Mouse (Mus musculus) layer of hippocampus, adult 18-20 months (tissue): ENCODE measurements at regions not wholly inside any gene's neighbourhood (a gene's known extent, or its start where the extent isn't known, plus 50 kb on each side); places are given as distances from the start of the nearest gene placed in this dataset.

Experiments
- DNase-seq, 2 experiments: peaks; one replicate each; pipeline ENCODE4 v3.0.0; 2022; ENCODE audit warnings: low spot score in 2 of 2

DNA sequence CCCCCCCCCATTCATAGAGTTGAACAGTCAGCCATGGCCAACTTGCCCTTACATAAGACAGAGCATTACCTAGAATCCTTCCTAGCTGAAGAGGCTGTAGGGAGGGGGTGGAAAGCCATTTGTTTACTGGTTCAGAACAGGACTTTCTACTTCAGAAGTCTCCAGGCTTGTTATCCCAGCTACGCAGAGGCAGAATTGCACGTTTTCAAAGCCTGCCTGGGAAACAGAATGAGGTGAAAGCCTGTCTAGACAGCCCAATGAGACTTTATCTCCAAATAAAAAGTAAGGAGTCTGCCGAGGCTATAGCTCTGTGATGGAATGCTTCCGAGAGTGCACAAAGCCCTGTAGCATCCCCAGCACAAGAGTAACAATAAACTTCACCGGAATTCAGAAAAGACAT is 71.1 kb upstream of the Irf2bp2 start:
- DNase-seq, result no peak

DNA sequence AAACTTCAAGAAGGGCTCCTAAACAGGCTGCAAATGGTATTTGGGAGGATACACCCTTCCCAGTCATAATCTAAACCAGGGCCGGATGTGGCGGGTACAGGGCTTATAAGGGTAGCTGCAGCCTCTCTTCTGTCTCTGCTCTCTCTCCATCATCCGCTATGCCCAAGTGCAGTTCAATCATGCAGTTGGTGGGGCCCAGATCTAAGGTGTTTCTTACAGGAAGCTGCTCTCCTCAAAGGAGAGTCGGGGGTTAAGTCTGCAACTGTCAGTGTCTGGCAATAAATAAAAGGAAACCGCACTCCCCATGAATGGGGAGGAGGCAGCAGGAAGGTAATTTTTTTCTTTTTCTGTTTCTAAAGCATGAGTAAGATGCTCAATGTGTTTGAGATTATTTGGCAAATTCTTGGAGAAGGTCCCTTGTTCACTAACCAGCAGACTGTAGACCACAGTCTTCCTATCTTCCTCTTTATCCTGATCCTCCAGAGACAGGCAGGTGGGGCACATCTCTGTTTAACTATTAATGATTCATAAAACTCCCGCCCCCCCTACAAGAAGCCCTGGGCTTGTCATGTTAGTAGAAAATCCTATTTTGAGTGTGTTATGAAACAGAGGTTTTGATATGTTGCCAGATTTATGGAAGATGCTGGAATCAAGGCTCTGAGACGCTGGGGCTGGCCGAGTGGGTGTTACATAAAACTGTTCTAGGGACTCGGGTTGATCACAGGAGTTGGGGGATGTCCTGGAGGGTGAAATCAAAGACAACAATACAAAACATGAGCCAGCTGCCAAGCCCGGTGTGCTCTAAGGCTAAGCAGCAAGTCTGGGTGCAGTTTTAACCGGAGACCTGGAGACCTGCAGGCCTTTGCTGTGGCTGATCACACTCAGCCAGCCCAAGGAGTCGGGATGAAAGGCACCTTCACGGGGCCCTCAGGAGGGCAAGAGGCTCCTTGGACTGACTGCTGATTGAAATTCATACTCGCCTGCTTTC is 69.3 kb upstream of the Irf2bp2 start:
- no peak for DNase-seq

DNA sequence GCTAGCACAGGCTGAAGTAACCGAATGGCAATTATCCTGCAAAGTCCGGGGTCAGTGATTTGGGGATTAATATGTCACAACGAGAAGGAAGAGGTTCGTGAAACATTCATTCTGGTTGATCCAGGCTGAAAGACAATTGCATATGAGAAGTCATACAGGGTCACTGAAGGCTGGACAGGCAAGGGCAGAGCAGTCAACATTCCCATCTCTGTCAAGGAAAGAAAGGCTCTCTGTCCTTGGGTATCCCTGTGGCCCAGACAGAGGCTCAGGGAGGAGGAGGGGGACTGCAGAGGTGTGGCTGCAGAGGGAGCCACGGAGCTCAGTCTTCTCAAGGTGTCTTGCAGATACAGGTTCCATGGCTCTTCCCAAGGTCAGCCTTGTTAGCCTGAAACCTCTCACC is 68.4 kb upstream of the Irf2bp2 start:
- DNase-seq, result no peak

DNA sequence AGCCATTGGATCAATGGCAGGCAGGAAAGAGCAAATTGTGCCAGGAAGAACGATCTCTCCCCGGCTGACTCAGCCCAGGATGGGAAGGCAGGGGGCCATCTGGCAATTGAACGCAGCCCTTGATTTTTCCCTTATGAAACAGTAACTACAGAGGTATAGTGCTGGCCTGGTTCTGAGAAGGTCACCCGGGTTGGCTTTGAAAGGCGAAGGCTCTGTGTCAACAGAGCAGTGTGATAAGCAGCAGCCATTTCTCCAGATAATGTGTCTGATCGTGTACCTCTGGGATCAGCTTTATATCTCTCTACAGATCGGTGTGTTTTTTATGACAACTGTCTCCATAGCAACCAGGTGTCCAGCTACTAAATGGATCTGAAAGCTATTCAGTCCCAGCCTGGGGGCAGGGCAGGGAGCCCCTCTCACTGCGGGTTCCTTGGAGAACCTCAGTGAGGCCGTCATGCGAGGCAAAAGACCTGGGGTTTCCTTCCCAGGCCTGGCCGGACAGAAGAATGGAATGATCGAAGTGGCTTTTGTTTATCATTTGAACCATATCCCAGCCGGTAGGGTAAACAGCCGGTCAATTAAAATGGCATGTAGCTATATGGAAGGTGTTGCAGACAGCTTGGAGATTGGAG is 67.8 kb upstream of the Irf2bp2 start:
- peak in 1 of 2 experiments; percentile 56 for DNase-seq

DNA sequence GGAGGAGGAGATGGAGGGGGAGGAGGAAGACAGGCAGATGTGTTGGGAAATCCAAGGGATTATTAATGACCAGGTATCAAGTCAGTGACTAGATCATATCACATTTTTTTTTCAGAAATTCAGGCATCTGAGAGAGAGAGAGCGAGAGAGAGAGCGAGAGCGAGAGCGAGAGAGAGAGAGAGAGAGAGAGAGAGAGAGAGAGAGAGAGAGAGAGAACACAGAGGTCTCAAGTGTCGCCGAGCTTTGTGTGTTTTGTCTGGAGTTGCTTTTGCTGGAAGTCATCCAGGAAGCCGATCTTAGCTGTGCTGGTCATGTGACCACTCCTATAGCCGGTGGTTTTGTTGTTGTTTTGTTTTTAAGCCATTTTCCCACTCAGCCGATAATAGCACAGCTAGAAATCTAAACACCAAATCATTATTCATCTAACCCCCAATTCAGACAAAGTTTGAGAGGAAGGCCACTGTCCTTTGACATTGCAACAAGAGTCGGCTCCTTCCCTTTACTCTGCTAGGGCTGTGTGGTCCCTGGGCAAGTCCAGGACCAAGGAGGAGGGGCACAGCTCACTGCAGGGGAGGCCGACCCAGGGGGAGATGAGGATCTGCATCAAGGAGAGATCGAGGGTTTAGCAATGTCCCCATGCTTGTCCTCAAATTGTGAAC is 67.0 kb upstream of the Irf2bp2 start:
- no peak for DNase-seq

DNA sequence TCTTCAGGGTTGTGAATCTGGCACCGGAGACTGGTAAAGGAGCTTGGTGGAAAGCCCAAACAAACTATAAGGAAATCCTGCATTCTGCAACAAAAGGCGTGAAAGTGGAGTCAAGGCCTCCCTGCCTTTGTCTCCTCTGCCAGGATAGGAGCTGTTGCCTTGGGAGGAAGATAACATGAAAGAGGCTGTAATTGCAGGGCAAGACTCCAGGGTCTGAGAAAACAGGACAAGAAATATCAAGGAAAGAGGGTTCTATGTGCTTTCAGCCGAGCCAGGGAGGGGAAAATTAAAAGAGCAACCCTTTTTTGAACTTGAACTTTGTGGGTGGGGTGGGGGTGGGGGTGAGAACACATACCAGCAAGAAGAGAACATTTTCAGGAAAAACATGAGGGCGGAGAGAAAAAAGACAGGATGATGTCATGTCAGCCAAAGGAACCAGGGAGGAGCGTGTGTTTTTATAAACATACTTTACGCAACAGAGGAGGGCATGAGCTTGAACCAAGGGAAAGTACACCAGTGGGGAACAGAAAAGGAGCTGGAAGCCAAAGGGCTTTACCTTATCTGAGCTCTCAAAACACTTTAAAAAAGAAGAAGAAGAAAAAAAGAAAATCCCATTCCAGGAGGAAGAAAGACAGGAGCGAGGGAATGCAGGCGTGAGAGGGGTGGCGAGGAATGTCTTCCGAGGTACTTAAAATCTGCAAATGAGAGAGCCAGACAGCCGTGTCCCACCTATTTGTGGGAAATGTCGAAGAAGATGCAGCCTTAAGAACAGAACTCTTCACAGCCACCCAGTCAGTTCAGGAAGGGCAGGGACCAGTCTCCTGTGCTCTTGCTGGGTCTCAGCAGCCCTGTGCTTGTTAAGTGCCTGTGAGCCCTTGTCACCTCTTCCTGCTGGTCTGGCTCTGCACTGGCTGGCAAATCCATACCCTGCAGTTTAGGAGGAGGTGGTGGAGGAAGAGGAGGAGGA is 66.2 kb upstream of the Irf2bp2 start:
- DNase-seq, result no peak

DNA sequence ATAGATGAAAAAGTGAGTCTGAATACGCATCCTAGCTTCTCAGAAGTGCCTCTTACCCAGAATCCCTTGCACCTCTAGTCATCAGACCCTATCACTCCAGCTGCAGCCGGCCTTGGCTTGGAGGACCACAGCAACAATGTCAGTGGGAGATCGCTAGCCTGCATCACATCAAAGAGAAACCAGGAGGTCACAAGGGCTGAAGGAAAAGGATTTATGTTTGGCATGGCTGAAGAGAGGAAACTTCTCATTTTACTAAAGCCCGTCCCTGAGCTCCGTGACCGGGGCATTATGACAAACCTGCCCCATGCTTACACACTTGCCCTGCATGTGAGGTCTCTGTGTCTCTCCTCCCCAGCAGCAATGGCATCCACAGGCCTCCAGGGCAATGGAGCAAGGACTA is 63.8 kb upstream of the Irf2bp2 start:
- DNase-seq, result no peak

DNA sequence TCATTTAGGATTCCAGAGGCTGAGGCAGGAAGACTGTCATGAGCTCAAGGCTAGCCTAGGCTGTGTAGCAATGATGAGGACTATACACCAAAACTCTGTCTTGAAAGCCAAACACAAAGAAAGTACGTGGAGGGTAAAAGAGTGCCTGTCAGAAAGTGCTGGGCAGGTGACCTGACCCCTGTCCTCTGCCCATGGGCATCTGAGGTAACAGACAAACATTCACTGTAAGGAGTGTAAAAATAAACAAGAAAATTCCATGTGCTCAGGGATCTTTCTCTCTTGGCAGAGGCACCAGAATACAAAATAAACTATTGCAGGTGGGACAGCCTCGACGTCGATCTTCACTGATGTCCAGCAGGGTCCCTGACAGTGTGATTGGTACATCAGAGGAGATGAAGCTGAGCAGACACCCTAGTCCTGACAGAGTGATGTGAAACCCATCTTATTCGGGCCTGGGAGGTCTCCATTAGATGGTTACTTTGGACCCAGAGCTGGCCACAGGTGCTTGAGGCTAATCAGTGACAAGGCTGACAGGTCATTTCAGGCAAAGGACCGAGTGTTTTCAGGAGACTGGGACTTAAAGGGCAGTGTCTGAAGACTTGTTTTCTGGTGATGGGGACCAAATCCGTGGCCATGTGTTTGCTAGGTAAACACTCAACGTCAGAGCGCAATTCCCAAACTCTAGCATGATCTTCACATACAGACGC is 62.9 kb upstream of the Irf2bp2 start:
- no peak for DNase-seq

DNA sequence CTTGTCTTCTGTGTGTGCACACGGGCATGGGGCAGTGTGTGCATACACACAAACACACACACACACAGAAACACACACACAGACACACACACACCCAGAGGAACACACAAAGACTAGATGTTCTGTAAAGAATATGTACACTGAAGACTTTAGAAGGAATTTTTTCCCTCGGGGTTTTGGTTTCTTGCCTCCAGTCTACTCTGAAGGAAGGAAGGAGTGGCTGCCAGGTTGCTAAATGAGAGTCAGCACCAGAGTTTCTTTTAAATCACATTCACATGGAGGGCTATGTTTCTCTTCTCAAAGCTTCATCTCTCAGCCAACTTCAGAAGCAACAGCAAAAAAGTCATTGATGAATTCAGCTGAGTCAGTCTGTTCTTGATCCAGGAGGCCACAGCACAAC is 61.8 kb upstream of the Irf2bp2 start:
- no peak for DNase-seq

DNA sequence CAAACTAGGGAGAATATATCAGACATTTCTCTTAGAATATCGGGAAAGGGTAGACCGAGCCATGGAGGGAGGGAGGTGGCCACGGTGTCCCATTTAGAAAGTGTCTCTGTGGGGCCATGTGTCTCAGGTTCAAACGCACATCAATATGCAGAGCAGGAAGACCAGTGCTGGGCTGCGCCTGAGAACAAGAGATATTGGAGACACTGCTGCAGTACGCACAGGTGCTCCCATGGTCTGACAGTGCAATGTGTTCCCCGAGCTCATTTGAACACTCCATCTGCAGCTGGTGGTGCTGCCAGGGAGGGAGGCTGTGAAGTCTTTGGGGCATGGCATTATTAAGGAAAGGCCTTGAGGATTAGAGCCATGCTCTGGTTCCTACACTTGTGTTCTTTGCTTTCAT is 60.6 kb upstream of the Irf2bp2 start:
- DNase-seq, result no peak

DNA sequence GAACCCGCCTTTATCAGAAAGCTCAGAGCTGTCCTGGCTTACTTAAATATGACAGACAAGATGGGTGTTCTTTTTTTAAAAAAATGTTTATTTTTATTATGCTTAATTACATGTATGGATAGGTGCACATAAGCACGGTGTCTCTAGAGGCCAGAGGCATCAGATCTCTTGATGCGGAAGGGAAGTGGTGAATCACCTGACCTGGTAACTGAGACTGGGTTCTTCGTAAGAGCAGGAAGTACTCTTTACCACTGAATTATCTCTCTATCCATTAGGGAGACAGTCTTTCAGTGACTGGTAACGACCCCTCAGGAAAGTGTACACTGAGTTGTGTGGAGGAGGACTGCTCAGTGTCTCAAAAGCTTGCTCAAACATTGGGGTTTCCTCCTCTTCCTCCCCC is 58.4 kb upstream of the Irf2bp2 start:
- no peak for DNase-seq

DNA sequence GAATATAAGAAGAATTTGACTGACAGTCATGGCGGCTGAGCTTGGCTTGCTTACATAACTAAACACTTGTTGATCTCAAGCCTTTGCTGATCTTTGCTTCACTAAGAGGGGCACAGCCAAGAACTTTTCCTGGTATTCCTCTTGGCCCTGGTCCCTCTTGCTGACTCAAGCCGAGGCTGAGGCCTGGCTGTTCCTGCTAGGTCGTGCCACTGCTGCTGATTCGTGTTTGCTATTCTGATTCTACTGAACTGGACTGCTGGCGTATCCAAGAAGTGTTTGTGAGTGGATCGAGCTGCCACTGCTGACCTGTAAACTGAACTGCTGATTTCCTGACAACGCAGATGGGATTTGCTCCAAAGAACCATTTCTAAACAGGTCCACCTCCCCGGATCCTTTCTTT is 57.2 kb upstream of the Irf2bp2 start:
- DNase-seq, result no peak

DNA sequence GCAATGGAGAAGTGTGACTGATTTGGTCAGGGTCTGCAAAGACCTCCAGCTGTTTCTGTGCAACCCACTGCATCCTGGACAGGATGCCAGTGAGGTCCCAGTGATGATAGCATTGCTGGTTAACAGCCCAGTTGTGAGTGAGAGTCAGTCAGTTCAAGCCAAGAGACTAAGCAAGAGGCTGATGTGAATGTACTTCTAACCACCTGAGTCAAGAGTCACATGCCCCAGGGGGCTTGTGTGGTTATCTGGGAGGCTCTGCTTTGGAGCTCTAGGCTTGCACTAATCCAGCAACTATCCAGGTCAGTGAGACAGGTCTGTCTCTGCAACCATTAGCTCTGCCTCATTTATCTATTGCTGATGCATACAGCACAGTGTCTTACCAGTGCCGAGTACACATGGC is 55.5 kb upstream of the Irf2bp2 start:
- DNase-seq, result no peak

DNA sequence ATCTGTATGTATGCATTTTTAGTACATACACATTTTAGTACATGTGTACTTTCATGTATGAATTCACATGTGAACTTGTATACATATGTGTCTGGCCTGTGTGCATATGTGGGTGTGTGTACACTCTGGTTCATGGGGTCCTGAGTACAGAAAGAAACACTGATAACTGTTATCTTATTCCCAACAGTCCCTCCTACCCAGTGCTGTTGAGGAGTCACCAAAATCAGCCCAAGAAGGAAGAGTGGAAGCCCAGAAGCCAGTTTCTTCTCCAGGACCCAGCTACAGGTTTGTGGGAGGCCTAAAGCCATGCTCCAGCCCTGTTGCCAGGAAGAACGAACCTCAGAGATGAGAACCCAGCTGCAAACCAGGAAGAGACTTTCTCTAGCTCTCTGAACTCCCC is 53.6 kb upstream of the Irf2bp2 start:
- no peak for DNase-seq

DNA sequence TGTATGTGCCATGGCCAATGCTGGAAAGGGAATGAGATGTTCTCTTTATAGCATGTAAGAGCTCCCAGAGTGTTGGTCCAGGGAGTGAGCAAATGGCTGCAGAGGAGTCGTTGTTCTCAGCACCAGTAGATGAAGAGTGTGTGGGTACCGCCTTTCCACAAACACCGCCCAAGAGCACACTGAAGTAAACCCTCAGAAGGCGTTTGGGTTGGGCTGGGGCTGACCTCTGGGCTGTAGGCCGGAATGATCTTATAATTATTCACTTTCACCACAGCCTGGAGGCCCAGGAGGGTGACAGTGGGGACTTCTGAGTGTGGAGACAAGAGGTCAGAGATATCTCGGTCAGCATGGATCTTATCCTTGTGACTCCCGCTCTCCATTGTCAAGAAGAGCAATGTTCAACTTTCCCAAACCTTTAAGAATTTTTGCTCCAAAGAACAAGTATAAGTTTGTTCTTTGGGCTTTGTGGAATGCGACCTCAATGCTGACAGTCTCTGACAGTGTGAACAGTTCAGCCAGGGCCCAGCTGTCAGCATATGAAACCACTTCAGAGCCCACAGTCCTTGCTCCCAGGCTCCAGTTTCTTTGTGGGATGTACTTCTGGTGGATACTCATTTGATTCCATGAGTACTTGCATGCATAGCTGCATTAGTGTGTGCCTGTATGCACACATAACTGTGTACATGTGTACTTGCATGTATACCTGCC is 53.0 kb upstream of the Irf2bp2 start:
- no peak for DNase-seq

DNA sequence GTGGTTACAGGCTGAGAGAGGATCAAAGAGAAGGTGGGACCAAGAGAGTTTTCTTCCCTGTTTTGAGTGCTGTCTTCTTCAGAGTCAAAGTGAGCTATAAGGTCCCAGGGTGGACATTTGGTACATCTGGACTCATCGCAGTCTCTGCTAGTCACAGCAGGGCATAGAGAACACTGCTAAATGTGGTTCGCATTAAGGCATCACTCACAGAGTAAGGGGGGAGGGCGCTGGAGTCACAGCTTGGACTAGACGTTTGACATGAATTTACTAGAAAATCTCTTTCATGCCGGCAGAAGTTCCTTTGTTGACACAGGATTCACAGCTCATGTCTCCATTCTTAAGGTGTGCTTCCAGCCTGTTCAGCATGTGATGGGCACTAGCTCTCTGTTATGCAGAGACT is 50.4 kb upstream of the Irf2bp2 start:
- no peak for DNase-seq
